Mouse (Mus musculus): ENCODE measurements at regions not wholly inside any gene's neighbourhood (a gene's known extent, or its start where the extent isn't known, plus 50 kb on each side); places are given as distances from the start of the nearest gene placed in this dataset.
A peak's percentile ranks its signal among the peaks of the same experiment; 100 is the strongest.

DNA sequence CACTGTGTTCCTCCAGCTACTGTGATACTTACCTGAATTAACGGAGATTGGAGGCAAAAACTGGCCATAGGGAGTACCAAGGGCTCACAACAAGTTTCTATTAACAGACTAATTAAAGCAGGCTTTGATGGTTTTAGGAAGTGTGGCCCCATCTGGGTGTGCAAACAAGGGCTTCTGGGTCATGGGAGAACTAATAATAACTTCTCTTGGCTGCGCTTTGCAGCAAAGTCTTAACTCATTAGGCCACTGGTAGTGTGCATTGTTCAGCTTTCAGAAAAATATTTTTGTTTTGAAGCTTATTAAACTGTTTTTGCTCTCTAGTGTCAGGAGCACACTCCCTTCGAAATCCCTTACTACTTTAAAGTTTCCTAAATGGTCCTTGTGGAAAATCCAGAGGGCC, 110.4 kb upstream of the Nxt1 start:
- DNase-seq (ENCODE audit: low spot score in 2 of 2) = no peak
- intact Hi-C loops (cut with DNase I) = loop anchor here (10.0 kb wide), 1 partner anchor 127 kb away; no protein-coding TSS in a partner anchor

DNA sequence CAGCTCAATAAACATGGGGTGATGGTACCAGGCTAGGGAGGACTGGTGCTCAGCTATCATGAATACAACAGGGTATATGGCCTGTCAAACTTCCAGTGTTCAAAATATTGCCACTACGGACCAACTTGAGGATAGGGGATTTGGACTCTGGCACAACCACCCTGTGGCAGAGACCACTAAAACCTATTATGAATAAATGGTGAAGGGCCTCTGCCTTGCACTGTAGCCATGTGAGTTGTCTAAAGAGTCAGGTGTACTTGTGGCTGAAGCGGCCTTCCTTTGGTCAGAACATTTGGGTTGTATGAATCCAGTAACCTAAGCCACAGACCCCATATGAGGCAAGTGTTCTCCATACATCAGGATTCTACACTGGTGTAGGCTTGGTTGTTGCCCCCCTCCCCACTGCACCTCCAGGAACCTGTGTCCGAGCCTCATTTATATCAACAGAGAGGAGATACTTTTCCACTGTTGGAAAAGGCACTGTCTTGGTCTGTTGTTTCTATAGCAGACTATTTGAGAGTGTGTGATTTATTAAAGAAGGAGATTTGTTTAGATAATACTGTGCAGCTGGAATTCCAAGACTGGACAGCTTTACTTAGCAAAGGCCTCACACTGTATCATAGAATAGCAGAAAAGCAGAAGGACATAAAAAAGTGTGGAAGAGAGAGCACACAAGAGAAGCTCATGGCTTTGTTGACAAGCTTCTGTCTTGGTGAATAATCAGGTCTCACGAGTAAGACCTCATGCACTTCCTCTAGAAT, 112.2 kb upstream of the Nxt1 start:
- DNase-seq (ENCODE audit: low spot score in 2 of 2) = no peak
- intact Hi-C loops (cut with DNase I) = loop anchor here (10.0 kb wide), 1 partner anchor 125 kb away; no protein-coding TSS in a partner anchor

DNA sequence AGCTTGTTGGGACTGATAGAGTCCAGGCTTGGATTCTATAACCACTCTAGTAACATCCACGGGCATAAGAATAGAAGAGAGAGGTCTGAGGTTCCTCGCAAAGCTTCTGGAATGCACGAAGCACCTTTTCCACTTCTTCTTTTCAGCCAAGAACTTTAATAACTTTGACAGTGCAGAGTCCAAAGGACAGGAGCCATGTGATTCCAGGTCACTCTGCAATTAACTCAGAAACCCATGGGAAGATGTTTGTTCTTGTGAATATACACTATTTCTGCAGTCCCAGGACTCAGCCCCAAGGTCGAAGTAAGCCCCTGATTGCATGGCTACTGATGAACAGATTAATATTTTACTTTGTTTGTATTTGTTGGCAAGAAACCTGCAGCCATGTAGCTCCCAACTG, 113.0 kb upstream of the Nxt1 start:
- DNase-seq (ENCODE audit: low spot score in 2 of 2) = no peak
- intact Hi-C loops (cut with DNase I) = no loop called here

DNA sequence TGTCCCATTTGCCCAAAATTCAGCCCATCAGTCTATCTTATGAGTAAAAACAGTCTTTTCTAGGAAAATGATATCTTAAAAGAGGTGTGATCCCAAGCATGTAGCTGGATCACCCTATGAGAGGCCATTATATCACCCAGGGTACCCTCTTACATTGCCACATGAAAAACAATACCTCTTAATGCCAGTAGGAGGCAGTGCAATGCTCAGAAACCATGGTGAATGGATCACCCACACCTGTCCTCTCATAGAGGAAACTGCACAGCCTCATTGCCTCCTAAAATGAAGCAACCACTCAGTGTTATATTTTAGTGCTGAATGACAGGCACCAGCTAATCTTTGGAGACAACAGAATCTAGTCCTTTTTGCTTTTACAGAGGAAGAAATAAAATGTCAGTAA, 114.0 kb upstream of the Nxt1 start:
- no peak for DNase-seq (ENCODE audit: low spot score in 2 of 2)
- intact Hi-C loops (cut with DNase I) = no loop called here

DNA sequence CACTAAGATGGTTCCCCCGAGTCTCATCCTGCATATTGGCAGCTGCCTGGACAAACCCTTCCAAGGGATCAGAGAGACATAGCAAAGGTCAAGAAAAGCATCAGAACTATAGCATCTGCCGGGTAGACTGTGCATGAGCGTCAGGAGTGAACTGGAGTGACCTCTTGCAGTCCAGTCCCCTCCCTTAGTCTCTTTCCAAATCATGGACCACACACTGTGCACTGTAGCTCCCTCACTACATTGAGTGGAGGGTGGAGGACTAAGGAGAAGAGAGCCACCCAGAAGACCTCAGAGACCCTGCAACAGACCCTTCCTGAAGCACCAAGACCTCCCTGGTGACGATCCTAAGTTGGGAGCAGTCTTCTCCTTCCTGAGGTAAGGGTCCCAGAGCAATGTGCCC, 107.8 kb upstream of the Cd93 start:
- DNase-seq (ENCODE audit: low spot score in 2 of 2) = no peak
- intact Hi-C loops (cut with DNase I) = no loop called here

DNA sequence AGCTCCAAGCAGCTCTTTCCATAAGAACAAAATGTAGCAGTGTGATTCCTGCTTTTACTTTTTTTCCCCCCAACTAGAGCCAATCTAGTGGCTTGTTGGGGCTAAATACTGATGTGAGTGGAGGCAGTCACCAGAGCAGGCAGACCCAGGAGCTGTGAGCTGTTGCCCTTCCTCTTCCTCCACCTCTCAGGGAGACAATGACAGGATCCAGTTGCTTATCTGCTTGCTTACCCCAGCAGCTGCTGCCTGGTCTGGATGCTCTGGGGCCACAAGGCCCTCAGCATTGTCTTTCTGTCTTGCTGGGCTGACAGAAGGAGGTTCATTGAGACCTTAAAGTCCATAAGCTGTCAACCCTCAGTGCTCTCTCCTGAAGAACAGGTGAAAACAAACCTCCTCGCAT, 106.3 kb upstream of the Cd93 start:
- intact Hi-C loops (cut with DNase I) = no loop called here
- DNase-seq (ENCODE audit: low spot score in 2 of 2) = no peak

DNA sequence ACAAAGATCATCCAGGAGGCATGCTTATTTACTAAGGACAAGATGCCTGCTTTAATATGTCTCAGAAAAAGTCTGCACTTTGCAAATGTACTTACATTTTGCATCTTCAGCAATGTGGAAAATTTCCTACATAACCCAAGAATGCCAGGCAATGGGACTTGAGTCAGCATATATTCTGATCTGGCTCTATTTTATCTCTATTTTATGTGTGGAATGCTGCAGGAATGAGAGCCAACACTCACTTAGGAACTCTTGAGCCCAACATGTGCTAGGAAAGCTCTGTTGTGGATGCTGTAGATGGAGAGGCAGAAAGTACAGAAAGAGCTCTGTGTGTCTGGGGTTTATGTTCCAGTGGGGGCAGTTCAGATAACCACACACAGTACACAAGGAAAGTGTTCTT, 99.0 kb upstream of the Cd93 start:
- no peak for DNase-seq (ENCODE audit: low spot score in 2 of 2)
- intact Hi-C loops (cut with DNase I) = no loop called here

DNA sequence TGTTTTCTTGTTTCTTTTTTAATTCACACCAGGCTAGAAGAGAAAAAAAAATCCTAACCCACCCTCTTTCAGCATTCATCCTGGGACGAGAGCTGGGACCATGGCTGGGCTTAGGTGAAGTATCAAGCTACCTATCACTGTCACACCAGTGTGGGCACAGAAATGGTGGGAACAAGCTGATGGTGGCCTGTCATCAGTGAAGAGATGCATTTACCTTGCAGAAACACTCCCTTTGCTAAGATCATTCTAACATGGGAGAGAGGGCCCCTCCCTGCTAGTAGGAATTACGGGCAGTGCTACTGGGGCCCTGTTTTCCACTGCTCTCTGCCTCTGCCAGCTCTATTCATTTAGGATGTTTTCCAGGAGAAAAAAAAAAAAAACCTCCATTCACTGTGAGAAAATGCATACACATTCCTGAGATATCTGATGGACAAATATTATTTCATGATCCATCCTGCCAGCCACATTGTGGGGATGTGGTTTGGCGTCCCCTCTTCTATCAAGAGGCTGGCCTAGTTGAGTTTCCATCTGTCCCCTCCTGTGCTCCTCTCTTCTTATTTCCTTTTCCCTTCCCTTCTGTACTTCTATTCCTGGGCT, 94.6 kb upstream of the Cd93 start:
- no peak for DNase-seq (ENCODE audit: low spot score in 2 of 2)
- intact Hi-C loops (cut with DNase I) = loop anchor here (10.0 kb wide), 1 partner anchor 133 kb away; the partner anchor contains the start of gene Thbd

DNA sequence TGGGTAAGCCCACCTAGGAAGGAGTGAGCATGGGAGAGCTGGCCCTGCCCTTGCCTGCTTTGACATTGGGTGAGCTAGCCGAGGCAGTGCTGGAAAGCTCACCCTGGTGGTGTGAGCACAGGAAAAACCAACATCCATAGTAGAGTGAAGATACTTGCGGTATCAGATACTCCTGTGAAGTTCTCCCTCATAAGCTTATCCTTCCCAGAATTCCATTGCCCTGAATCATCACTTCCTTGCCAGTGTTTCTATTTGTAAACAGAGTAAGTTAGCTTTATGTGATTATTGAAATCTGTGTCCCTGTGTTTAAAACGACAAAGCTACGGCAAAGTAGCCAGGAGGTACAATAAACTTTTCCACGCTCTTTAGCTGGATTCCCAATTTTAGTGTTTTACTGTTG, 93.9 kb upstream of the Cd93 start:
- intact Hi-C loops (cut with DNase I) = loop anchor here (10.0 kb wide), 1 partner anchor 132 kb away; the partner anchor contains the start of gene Thbd
- DNase-seq (ENCODE audit: low spot score in 2 of 2) = no peak

DNA sequence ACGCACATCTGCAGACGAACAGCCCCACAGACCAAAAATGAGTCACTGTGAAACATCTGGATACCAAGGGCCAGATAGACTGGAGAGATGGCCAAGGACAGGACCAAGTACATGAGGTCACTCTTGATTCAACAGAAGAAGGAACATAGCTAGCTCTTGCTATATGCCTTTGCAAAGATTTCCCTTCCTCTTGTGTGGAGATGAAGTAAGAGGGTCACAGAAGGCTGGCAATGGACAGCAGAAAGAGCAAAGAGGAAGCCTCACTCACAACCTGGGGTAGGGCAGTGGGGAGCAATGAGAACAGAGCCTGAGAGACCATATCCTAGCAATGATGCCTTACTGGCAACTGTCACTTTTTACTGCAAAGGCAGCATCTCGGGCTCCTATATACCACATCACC, 93.2 kb upstream of the Cd93 start:
- no peak for DNase-seq (ENCODE audit: low spot score in 2 of 2)
- intact Hi-C loops (cut with DNase I) = loop anchor here (10.0 kb wide), 1 partner anchor 132 kb away; the partner anchor contains the start of gene Thbd

DNA sequence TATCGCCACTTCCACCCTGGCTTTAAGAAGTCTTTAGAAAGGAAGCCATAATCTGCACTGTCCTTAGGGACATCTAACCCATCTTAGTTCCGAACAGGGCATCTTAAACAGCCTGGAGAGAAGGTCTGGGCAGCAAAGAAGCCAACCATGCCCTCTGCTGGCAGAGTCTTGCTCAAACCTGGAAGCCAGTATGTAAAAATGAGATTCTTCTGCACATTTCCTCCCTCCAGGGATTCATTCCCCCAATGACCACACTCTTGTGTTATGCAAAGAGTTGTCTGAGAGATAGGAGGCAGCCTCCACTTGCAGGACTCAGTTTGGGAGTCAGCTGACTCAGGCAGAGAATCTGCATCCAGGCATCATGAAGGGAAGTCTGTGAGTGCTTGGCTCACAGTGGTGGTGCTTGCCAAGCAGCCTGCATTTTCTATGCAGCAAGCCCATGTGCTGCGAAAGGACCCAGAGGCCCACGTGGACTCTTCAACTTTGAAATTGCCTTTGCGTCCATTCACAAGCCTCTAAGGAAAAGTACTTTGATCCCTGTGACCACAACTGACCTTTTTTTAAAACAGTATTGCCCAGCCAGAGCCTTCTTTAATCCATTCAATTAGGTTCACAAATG, 92.3 kb upstream of the Cd93 start:
- intact Hi-C loops (cut with DNase I) = loop anchor here (10.0 kb wide), 1 partner anchor 131 kb away; the partner anchor contains the start of gene Thbd
- DNase-seq (ENCODE audit: low spot score in 2 of 2) = peak; percentile 41 to 49

DNA sequence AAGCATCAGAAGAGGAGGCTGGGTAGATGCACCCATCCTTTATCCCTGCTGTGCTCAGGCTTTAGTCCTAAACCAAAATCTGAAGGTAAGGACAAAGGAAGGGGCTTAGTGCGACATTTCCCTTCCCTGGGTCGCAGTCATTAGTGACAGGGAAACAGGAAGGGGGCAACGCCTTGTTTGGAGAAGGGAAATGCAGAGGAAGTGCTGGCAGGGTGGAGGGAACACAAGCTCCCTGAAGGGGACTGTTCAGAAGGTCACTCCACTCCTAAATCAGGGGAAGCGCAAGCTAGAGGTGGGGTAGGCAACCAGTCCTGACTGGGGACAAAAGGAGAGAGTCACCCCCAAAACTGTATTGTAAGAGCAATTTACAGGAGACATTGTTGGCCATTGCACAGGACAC, 88.7 kb upstream of the Cd93 start:
- DNase-seq (ENCODE audit: low spot score in 2 of 2) = no peak
- intact Hi-C loops (cut with DNase I) = loop anchor here (10.0 kb wide), 1 partner anchor 127 kb away; the partner anchor contains the start of gene Thbd

DNA sequence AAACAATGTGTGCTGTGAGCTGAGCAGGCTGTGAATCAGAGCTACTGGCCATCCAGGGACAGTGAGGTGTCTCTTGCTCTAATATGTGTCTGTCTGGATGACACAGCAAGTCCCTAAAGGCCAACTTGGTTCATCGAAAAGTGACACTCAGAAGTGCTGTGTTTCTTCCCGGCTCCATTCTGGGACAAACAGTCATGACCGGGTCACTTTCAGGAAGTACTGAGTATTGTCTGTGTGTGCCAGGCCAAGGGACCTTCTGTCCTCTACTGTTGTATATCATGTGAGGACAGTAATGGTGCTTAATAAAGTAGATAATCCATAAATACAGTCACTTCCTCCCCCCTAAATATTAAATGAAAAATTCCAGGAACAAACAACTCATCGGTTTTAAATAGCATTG, 87.2 kb upstream of the Cd93 start:
- DNase-seq (ENCODE audit: low spot score in 2 of 2) = no peak
- intact Hi-C loops (cut with DNase I) = loop anchor here (10.0 kb wide), 1 partner anchor 126 kb away; the partner anchor contains the start of gene Thbd

DNA sequence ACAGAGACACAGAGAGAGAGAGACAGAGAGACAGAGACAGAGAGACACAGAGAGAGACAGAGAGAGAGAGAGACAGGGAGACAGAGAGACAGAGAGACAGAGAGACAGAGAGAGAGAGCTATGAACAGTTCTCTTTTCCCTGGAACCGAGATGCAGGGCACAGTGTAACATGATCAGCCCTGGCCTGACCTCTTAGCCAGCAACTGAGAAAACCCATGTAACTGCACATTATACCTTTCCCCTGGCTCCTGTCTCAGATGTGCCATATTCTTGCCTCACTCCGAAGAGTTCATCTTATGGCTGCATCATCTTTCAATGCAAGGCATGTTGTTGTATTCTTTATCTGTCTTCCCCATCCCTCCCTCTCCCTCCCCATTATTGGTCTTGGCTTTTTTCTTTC, 86.5 kb upstream of the Cd93 start:
- intact Hi-C loops (cut with DNase I) = loop anchor here (10.0 kb wide), 1 partner anchor 125 kb away; the partner anchor contains the start of gene Thbd
- DNase-seq (ENCODE audit: low spot score in 2 of 2) = no peak

DNA sequence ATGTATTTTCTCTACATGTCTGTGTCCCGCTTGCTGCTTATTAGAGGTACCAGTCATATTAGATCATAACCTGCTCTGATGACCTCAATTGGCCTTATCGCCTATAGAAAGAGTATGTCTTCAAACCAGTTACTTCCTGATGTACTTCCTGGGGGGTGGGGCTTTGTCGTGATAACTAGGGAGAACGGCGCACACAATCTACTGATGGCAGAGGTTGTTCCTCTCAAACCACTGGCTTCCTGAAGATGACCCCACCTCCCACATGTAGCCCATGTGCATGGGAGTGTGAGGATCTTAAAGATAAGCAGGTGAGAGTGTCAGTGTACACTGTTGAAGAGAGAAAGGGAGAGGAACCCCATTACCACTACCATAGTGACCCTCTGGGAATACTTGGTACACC, 84.4 kb upstream of the Cd93 start:
- intact Hi-C loops (cut with DNase I) = no loop called here
- DNase-seq (ENCODE audit: low spot score in 2 of 2) = no peak

DNA sequence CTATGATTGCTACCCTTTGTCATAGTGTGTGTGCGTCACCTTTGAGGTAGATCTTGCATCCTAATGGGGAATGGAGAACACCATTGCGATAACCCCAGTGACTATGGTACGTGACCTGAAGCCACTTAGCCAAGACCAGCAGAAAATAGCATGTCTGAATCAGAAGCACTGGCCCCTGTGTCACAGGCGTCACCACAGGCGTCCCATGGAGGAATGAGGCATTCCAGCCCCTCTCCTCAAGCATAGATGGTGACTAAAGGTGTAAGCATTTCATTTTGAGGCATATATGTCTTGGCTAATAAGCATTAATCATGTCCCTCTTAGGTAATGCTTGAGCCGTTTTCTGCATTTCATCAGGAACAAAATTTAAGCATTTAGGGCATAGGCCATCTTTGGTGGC, 82.1 kb upstream of the Cd93 start:
- DNase-seq (ENCODE audit: low spot score in 2 of 2) = no peak
- intact Hi-C loops (cut with DNase I) = no loop called here

DNA sequence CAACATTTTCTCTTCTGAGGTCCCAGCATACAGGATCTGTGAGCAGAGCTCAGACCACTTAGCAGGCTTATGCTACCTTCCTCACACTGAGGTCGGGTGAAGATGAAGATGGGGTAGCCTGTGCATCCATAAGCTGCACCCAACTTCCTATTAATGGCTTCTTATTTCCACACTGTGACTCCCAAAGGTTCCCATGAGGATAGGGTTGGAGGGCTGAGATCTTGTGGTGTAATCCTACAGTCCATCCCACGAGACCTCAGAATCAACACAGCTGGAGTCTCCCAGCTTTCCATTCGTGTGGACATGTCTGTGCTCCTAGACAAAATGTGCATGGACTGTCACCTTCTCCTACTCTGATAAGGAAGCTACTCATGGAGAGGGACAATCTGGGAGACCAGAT, 80.0 kb upstream of the Cd93 start:
- DNase-seq (ENCODE audit: low spot score in 2 of 2) = no peak
- intact Hi-C loops (cut with DNase I) = no loop called here

DNA sequence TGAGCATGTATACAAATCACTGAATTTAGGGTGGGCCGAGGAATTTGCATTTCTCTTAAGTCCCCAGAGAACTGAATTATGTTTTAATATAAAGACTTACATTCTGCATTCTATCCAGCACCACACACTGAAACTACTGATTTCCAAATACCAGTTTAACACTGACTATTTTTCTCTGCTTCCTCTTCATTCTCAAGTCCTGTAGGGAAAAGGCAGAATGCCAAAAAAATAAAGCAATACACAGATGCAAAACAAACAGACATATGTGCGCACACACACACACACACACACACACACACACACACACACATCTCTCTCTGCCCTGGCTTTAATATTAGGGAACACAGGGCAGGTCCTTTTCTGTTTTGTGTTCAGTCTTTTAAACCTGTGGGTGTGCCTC, 79.6 kb upstream of the Cd93 start:
- no peak for DNase-seq (ENCODE audit: low spot score in 2 of 2)
- intact Hi-C loops (cut with DNase I) = no loop called here

DNA sequence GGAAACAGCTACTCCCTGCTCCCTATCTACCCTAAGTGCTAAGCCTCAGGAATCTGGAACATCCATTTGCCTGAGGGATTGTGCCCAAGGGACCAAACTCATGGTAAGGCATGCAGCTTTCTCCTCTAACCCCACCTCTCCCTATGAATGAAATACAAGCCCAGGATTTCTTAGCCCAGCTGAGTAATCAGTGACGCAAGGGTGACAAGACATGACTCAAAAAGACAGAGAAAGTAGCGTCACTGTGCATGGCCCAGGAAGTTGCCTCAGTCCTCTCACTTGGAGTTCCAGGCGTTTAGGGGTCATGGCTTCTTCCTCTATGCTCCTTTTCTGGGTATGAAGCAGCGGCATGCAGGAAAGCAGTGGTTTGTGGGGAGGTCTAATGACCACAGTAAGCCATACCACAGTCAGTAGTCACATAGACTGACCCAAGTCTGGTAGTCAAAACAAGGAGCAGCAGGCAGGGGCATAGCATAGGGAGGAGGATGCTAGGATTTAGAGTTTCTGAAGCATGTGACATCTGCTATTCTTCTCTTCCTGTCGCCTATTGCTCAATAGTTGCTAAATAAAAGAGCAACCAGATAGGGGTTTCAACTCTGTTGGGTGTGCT, 78.7 kb upstream of the Cd93 start:
- intact Hi-C loops (cut with DNase I) = no loop called here

DNA sequence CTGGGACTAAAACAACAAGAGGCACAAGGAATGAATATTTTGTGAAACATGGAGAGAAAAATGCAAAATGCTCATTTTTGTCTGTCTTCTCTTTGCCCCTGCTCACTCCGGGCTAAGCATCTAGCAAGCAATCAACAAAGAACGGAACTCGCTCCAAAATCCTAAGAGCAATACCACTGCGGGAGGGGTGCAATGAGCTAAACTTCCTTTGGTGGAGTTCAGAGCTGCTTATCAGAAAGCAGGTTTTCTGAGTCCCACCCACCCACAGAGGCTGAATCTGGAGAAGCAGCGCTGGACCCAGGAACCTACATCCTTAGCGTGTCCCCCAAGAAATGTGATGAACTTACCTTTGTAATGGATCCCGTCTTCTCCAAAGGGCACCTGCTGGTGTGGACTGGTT, 76.9 kb upstream of the Cd93 start:
- no peak for DNase-seq (ENCODE audit: low spot score in 2 of 2)

More for the DNA sequence above, 78.7 kb upstream of the Cd93 start:
- DNase-seq (ENCODE audit: low spot score in 2 of 2) = no peak

More for the DNA sequence above, 76.9 kb upstream of the Cd93 start:
- intact Hi-C loops (cut with DNase I) = no loop called here

Data from left cerebral cortex, postnatal 14 days (tissue).